Mouse (Mus musculus): ENCODE results near the gene Chd4. TPM values are rescaled to one million over a fixed set of nuclear protein-coding genes. Genes with fewer than 3 reads are reported as not detected.
"Not testable (repeated sequence)": the region's sequence is repeated elsewhere in the genome, so short reads cannot be mapped to it uniquely, and the experiment has no call there.

The Chd4 gene
- polyA plus RNA-seq, 1 experiment: 50.4 TPM

DNA sequence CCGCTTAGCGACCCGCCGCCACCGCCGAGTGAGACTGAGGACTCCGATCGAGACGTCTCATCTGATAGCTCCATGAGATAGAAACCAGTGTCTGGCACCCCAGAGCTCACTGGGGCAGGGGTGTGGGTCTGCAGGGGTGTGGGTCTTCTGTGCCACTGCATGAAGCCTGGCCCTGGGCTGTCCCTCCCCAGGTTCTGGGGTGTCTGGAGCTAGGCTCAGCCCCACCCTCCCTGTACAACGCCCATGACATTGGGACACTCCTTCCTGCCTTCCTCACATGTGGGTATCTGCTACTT lies 64.7 kb downstream of the Chd4 start:
- no peak for DNase-seq (ENCODE audit: low read depth)

DNA sequence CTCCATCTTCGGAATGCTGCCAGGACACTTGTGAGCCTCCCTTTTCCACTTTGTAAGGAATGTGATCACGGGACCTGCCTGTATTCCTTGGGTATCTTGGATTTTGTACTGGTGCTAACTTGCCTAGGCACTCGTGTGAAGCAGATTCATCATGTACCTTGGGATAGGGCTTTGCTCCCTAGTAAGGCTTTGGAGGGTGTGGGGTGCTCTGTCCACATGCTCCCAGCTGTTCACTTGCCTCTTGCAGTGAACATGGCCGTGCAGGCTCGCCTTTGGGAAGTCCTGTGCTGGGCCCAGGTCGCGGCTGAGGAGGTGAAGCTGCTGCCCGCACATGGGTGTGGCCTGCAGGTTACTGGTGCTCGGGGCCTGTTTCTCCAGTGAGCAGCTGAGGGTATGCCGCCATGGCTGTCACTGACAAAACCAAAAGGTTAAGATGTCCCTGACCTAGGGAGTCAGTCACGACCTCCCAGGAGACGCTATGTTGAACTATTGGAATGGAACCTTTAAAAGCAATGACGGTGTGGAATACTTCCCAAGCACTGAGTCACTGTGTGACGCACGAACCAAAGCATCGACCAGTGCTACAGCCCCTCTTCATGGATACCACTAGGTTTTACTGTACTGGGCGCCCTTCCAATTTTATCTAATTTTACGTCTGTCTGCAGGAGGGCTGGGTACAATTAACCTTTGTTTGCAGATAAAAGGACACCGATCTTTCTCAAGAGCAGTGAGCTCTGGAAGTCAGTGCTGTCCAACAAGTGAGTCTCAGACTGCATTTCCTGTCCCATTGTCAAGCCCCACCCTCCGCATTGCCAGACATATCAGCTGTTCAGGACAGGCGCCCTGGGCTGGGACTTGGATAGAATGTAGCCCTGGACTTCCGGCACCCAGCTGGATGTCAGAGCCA lies 65.3 kb downstream of the Chd4 start:
- no peak for DNase-seq (ENCODE audit: low read depth)

DNA sequence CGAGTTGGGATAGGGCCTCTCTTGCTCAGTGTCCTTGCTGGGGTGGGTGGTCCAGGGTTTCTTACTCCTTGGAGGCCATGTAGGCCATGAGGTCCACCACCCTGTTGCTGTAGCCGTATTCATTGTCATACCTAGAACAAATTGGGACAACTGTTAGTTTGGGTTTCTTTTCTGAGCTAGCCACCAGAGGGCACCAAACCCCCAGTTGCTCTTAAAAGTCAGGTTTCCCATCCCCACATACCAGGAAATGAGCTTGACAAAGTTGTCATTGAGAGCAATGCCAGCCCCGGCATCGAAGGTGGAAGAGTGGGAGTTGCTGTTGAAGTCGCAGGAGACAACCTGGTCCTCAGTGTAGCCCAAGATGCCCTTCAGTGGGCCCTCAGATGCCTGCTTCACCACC lies 66.2 kb downstream of the Chd4 start:
- not testable (repeated sequence) for DNase-seq (ENCODE audit: low read depth)

DNA sequence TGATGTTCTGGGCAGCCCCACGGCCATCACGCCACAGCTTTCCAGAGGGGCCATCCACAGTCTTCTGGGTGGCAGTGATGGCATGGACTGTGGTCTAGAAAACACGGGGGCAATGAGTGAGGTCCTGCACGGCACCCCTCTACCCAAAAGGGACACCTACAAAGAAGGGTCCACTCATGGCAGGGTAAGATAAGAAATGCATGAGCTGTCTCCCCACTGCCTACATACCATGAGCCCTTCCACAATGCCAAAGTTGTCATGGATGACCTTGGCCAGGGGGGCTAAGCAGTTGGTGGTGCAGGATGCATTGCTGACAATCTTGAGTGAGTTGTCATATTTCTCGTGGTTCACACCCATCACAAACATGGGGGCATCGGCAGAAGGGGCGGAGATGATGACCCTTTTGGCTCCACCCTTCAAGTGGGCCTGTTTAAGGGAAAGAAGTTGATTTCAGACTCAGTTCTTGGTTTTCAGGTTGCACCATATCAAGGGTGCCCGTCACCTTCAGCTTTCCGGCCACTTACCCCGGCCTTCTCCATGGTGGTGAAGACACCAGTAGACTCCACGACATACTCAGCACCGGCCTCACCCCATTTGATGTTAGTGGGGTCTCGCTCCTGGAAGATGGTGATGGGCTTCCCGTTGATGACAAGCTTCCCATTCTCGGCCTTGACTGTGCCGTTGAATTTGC lies 67.0 kb downstream of the Chd4 start:
- DNase-seq (ENCODE audit: low read depth): not testable (repeated sequence)

DNA sequence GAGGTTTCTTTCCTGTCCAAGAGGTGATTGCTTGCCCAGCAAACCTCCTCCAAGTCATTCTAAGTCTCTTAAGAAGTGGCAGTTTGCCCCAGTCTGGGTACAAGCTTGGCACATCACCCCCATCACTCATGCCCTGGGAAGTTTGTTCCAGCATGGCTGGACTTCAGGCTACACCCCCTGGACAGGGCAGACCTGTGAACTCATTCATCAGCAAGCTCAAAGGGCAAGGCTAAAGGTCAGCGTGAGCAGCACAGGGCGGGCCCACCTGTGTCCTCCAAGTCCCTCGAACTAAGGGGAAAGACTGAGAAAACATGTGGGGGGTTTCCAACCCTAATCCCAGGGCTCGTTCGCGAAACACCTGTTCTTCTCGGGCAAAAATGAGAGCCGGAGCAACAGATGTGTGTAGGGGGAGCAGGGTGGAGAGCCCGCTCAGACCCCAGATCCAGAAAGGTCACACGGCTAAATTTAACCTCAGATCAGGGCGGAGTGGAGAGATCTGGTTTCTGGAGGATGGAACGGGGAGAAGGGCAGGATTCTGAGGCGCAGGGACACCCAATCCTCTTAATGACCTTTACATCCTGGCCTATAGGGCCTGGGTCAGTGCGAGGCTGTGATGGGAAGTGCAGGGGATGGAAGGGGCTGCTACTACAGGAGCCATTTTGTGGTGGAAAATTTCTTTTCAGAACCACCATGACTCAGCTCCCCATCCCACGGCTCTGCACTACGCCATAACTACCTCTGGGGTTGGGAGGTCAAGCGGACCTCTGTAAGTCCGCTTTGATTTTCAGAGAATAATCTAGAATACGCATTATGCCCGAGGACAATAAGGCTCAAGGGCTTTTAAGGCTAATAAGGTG lies 68.2 kb downstream of the Chd4 start:
- DNase-seq (ENCODE audit: low read depth): no peak

DNA sequence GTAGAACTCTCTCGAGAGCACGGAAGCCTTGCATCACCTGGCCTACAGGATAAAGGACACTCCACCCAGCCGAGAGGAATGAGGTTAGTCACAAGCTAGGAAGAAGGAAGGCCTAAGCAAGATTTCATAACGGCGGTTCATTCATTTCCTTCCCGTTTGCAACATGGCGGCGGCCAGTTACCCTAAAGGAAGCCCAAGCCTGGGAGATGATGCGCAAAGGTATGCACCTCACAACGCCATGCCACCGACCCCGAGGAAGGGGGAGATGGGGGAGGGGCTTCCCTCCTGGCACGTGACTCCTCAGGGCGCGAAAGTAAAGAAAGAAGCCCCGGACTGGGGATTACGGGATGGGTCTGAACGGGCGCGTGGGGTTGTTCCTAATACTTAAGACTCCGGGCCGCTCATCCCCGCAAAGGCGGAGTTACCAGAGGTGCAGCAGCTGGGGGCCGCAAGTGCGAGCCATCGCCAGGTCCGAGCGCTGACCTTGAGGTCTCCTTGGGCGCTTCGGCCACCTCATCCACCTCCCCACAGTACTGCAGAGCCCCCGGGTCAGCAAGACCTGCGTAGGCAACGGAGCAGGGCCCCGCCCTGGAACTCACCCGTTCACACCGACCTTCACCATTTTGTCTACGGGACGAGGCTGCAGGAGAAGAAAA lies 69.0 kb downstream of the Chd4 start:
- DNase-seq (ENCODE audit: low read depth): no peak

DNA sequence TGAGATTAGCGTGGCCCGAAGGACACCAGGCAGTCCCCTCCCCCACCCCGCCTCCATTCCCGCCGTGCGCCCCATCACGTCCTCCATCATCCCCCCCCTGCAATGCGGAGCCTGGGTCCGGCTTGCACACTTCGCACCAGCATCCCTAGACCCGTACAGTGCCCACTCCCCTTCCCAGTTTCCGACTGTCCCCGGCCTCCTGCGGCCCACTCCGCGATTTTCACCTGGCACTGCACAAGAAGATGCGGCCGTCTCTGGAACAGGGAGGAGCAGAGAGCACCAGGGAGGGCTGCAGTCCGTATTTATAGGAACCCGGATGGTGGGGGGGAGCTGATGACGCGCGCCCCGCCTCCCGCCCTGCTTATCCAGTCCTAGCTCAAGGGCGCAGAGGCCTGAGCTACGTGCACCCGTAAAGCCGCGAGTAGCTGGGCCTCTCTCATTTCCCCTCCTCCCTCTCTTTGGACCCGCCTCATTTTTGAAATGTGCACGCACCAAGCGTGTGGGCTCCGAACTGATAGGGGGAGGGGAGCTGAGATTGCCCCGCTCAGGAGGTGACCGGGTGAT lies 69.6 kb downstream of the Chd4 start:
- no peak for DNase-seq (ENCODE audit: low read depth)

DNA sequence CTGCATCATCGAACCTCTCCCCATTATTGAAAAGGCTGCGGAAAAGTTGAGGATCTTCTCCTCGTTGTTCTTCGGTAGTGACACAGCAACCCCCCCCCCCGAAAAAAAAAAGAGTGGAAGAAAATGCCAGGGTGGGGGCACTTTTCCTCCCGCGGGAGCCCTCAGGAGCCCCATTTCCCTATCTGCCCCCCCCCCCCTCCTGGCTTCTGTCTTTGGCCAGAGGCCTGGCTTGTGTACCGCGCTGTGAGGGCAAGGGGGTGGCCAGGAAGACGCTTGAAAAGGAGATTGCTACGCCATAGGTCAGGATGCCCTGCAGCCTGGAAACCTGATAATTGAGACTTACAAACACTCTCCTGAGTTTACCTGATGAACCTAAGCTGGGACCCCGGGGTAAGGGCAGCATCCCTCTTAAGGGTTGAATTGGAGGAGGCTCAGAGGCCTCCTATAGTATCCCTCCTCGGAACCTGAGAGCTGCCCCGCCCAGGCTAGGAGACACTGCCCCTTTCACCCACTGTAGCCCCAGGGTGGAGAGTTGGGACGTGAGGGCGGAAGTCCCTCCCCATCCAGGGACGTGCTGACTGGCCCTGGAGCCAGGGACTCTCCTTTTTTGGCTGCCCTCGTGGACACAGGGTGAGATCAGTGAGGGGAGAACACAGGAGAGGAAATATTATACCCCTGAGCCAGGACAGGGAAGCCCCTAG lies 70.4 kb downstream of the Chd4 start, which contains the start of gene Gapdh:
Gene Gapdh, minus strand, starts transcription at position 417 of the 701 bp plus-strand sequence.
- no peak for DNase-seq (ENCODE audit: low read depth)

DNA sequence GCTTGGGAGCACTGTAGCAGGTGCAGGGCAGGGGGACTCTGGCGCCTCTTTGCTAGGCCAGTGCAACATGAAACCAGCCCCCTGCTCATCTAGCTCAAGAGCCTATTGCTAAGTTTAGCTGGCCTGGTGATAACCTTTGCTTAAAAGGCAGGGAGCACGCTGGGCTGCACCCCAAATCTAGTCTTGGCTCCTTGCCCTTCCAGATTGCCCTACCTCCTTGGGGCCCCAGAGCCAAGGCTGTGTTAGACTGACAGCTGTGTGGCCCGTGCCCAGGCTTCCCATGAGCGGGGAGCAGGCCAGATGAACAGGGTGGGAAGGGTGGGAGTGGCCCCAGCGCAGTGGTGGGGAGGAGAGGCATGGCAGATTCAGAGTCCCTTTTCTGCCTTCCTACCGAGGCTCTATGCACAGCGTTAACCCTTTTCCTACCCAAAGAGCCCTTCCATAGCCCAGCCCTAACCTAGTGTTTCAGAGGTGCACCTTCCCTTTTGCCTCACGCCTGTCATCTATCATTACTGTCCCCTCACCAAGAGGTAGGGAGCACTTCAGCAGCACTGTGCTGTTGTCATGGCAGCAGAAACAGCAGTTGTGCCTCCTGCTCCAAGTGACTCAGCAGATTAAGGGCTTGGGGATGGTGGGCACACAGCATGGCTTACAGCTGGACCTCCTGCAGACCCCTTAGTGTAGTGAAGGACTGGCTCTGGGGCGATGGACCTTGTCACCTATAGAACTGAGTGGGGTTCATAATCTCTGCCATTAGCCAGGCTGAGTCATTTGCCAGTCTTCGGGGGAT lies 71.3 kb downstream of the Chd4 start:
- DNase-seq (ENCODE audit: low read depth): no peak

DNA sequence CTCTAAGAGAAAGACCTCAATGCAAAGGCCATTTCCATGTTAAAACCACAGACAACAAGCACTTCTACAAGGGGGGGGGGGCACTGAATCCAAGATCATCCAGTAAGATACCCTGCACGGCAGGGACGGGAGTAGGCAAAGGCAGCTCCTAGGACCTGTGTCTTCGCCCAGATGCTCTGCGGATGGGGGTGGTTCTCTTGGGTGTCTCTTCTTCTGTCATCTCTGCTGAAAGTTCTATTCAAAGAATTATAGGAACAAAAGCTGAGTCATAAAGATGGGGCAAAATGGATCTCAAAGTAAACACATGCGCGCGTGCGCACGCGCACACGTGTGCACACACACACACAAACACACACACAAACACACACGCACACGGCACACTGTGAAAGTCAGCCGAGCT lies 72.3 kb downstream of the Chd4 start:
- DNase-seq (ENCODE audit: low read depth): no peak

DNA sequence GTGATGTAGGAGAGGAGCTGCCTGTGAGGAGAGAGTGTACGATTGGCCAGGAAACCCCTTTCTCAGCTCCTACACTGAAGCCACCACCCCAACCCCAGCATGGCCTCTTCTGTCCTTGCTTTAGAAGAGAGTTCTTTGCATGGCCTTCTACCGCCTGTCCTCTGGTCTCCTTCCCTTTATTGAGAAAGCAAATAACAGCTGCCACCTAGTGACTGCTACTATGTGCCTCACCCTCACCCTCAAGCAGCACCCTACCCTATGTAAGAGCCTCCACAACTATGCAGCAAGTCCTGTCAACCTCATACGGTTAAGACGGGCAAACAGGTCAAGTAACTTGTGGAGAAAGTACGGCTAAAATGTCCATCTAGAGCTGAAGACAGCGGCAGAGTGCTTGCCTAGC lies 74.4 kb downstream of the Chd4 start:
- DNase-seq (ENCODE audit: low read depth): no peak

DNA sequence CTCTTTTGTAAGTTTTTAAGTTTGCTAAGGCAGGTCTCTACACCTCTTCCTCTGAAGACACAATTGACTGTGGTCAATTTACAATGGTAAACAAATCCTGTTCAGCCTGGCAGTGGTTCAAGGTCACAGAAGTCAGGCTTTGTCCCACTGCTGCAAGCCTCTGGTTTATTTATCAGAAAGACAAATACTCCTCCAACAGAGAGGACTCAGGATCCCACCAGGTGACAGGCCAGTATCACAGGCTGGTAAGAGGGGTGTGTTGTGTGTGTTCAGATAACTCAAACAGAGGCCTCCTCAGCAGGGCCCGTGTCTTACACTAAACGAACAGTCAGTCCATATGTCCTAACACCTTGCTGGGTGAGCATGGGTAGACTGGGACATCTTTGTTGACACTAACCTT lies 76.7 kb downstream of the Chd4 start:
- no peak for DNase-seq (ENCODE audit: low read depth)

DNA sequence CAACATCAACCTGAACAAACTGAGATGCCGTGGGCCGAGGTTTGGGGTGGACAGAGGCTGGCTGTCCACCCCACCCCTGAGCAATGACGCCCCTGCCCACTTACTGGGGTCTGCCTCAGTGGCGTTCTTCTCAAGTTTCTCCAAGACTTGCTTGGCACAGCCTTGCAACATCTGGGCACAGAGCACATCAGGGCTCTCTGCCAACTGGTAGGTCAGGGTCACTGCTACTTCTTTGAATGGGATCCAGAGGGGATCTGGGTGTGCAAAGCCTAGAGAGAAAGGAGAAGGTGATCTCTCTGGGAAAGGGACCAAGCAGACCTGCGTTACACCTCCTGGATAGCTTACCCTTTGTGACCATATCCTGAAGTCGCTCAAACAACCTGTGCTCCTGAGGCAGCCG lies 77.5 kb downstream of the Chd4 start:
- DNase-seq (ENCODE audit: low read depth): no peak

DNA sequence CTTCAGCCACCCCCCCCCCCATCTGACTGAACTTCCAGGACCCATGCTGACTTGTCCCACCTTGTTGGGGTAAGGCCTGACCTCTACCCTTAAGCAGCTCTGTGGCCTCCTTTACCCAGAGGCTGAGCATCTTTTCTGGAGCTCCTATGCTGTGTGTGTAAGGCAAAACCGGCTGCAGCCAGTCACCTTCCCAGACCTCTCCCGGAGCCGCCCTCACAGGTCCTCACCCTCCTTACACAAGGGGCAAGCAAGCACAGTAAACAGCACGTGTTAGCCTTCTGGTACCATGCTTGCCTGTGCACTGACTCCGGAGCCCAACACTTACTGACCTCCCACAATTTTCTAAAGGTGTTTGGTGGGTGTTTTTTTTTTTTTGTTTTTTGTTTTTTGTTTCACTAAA lies 79.7 kb downstream of the Chd4 start:
- DNase-seq (ENCODE audit: low read depth): no peak

DNA sequence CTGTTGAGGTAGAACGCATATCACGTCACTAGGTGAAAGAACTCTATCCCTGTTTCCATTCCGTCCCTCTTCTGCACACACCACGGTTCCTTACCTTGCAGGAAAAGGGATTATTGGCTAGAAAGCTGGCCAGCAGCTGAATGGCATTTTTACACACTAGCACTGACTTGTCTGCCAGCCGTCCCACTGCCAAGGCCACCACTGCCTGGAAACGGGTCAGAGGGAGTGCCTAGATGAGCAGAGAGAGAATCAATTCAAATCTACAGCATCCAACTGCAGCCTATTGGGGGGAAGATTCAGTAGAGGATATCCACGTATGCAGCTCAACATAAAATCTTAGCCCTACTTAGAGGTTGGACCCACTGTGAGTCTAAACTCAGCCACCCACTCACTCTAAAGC lies 83.8 kb downstream of the Chd4 start:
- no peak for DNase-seq (ENCODE audit: low read depth)

Other genes with a start within 250 kb of the Chd4 start
- 21.4 and 24.2 TPM in 2 replicates for gene P3h3, start 238.2 kb upstream of the Chd4 start, polyA plus RNA-seq (2012; rRNA removed)
- gene Gpr162, start 232.0 kb upstream of the Chd4 start, polyA plus RNA-seq (2012; rRNA removed): 1.0 and 1.9 TPM in 2 replicates
- gene Cd4, start 207.8 kb upstream of the Chd4 start, polyA plus RNA-seq (2012; rRNA removed): 0.50 and 0.95 TPM in 2 replicates
- 2.4 and 3.1 TPM in 2 replicates for gene Lag3, start 184.3 kb upstream of the Chd4 start, polyA plus RNA-seq (2012; rRNA removed)
- gene Ptms, start 175.9 kb upstream of the Chd4 start, polyA plus RNA-seq (2012; rRNA removed): 811 and 1,192 TPM in 2 replicates
- 363 and 367 TPM in 2 replicates for gene Mlf2, start 164.6 kb upstream of the Chd4 start, polyA plus RNA-seq (2012; rRNA removed)
- gene Cops7a, start 130.4 kb upstream of the Chd4 start, polyA plus RNA-seq (2012; rRNA removed): 180 and 195 TPM in 2 replicates
- gene Pianp, start 99.3 kb upstream of the Chd4 start, polyA plus RNA-seq (2012; rRNA removed): 1.3 and 2.0 TPM in 2 replicates
- gene Zfp384, start 86.8 kb upstream of the Chd4 start, polyA plus RNA-seq (2012; rRNA removed): 41.9 and 45.0 TPM in 2 replicates
- 43.6 and 59.6 TPM in 2 replicates for gene Ing4, start 56.2 kb upstream of the Chd4 start, polyA plus RNA-seq (2012; rRNA removed)
- gene Acrbp, start 46.3 kb upstream of the Chd4 start, polyA plus RNA-seq (2012; rRNA removed): 16.2 and 18.2 TPM in 2 replicates
- 5.3 and 5.7 TPM in 2 replicates for gene Lpar5, start 28.1 kb upstream of the Chd4 start, polyA plus RNA-seq (2012; rRNA removed)
- gene Nop2, start 35.9 kb downstream of the Chd4 start, polyA plus RNA-seq (2012; rRNA removed): 13.3 and 14.0 TPM in 2 replicates
- gene Iffo1, start 49.3 kb downstream of the Chd4 start, polyA plus RNA-seq (2012; rRNA removed): 20.9 and 21.5 TPM in 2 replicates
- gene Gapdh, start 70.5 kb downstream of the Chd4 start, polyA plus RNA-seq (2012; rRNA removed): 2,859 and 3,359 TPM in 2 replicates
- gene Ncapd2, start 95.7 kb downstream of the Chd4 start, polyA plus RNA-seq (2012; rRNA removed): 21.6 and 26.7 TPM in 2 replicates
- gene Mrpl51, start 95.8 kb downstream of the Chd4 start, polyA plus RNA-seq (2012; rRNA removed): 85.6 and 88.7 TPM in 2 replicates
- 39.4 and 41.8 TPM in 2 replicates for gene Vamp1, start 119.6 kb downstream of the Chd4 start, polyA plus RNA-seq (2012; rRNA removed)
- 21.7 and 26.6 TPM in 2 replicates for gene Tapbpl, start 135.9 kb downstream of the Chd4 start, polyA plus RNA-seq (2012; rRNA removed)
- gene Cd27, start 141.0 kb downstream of the Chd4 start, polyA plus RNA-seq (2012; rRNA removed): 1.0 and 1.7 TPM in 2 replicates
- 2.7 and 7.9 TPM in 2 replicates for gene Tuba3a, start 190.1 kb downstream of the Chd4 start, polyA plus RNA-seq (2012; rRNA removed)
- gene Ltbr, start 217.9 kb downstream of the Chd4 start, polyA plus RNA-seq (2012; rRNA removed): 91.9 and 95.1 TPM in 2 replicates
- 25.9 and 40.7 TPM in 2 replicates for gene Scnn1a, start 224.7 kb downstream of the Chd4 start, polyA plus RNA-seq (2012; rRNA removed)